8 mouse cellular contexts compared by ENCODE assay signal in genomic region chr6:83197345-83198004, GRCm38 (mm10). TPM values are rescaled to one million over a fixed set of nuclear protein-coding genes. Genes with fewer than 3 reads are reported as not detected.
DNase-seq lines count a peak whose midpoint lies in the region; ATAC-seq and TF ChIP-seq lines count a peak whose summit lies in the region.

No protein-coding gene starts in this region.

- peaks cover 66% of the 10 kb centered on the region for H3K36me3 ChIP-seq in lung, embryonic 16.5 days (ENCODE audit: control insufficient read depth, insufficient read depth, low read length)
- H3K36me3 ChIP-seq in forebrain, embryonic 14.5 days (ENCODE audit: control insufficient read depth, insufficient read depth, low read length): peaks cover 85% of the 10 kb centered on the region
- H3K36me3 ChIP-seq in kidney, postnatal 0 days (ENCODE audit: insufficient read depth, low read length): peaks cover 73% of the 10 kb centered on the region

- peak; percentile 42 for TF ChIP-seq CTCF in kidney, postnatal 0 days (IDR thresholded peaks at IDR 0.05; ENCODE audit: low read depth)

- no peak overlapping the region for H3K4me3 ChIP-seq in lung, embryonic 16.5 days (ENCODE audit: low read length)
- H3K4me3 ChIP-seq in forebrain, embryonic 14.5 days (ENCODE audit: low read depth, low read length): no peak overlapping the region
- H3K4me3 ChIP-seq in kidney, postnatal 0 days (replicated peaks; ENCODE audit: low read depth, low read length): no peak overlapping the region

- 50% methylated on average over 15 of the region's 15 CpGs for WGBS in lung, embryonic 16.5 days
- 48% methylated on average over 15 of the region's 15 CpGs for WGBS in forebrain, embryonic 14.5 days
- 51% methylated on average over 15 of the region's 15 CpGs for WGBS in kidney, postnatal 0 days

- H3K27me3 ChIP-seq in lung, embryonic 16.5 days (ENCODE audit: control insufficient read depth, insufficient read depth, low read depth, low read length): no peaks in the 10 kb centered on the region
- H3K27me3 ChIP-seq in forebrain, embryonic 14.5 days (replicated peaks; ENCODE audit: control insufficient read depth, insufficient read depth, low read length): no peaks in the 10 kb centered on the region
- H3K27me3 ChIP-seq in kidney, postnatal 0 days (ENCODE audit: insufficient read depth, low read length): no peaks in the 10 kb centered on the region

- H3K9me3 ChIP-seq in lung, embryonic 16.5 days (ENCODE audit: control insufficient read depth, low read length): no peaks in the 10 kb centered on the region
- no peaks in the 10 kb centered on the region for H3K9me3 ChIP-seq in forebrain, embryonic 14.5 days (replicated peaks; ENCODE audit: control insufficient read depth, low read length)
- no peaks in the 10 kb centered on the region for H3K9me3 ChIP-seq in kidney, postnatal 0 days (replicated peaks; ENCODE audit: low read length)

- H3K9ac ChIP-seq in lung, embryonic 16.5 days (ENCODE audit: low read length): no peak overlapping the region
- H3K9ac ChIP-seq in forebrain, embryonic 14.5 days (ENCODE audit: low read length): no peak overlapping the region
- H3K9ac ChIP-seq in kidney, postnatal 0 days (ENCODE audit: low read depth, low read length): no peak overlapping the region

- ATAC-seq in lung, embryonic 16.5 days (ENCODE audit: low read depth): peak; percentile 49; the same call in 1 of the 2 replicates
- ATAC-seq in forebrain, embryonic 14.5 days: peak; percentile 33; the same call in 1 of the 2 replicates
- ATAC-seq in kidney, postnatal 0 days (replicated peaks; ENCODE audit: low FRiP score, low read depth): peak; percentile 22; the same call in 1 of the 2 replicates
- 0 out of 2 replicates have a peak, but pooled peaks have one; percentile 26 for ATAC-seq in megakaryocyte progenitor cell, adult 5-6 weeks (replicated peaks; ENCODE audit: poor library complexity)

- H3K4me1 ChIP-seq in lung, embryonic 16.5 days (replicated peaks; ENCODE audit: control insufficient read depth, insufficient read depth, low read length): no peaks in the 10 kb centered on the region
- H3K4me1 ChIP-seq in forebrain, embryonic 14.5 days (ENCODE audit: control insufficient read depth, insufficient read depth, low read length): no peaks in the 10 kb centered on the region
- no peaks in the 10 kb centered on the region for H3K4me1 ChIP-seq in kidney, postnatal 0 days (replicated peaks; ENCODE audit: insufficient read depth, low read length)

- no peak overlapping the region for H3K27ac ChIP-seq in lung, embryonic 16.5 days (ENCODE audit: low read length)
- no peak overlapping the region for H3K27ac ChIP-seq in forebrain, embryonic 14.5 days (ENCODE audit: low read depth, low read length)
- no peak overlapping the region for H3K27ac ChIP-seq in kidney, postnatal 0 days

- H3K4me2 ChIP-seq in lung, embryonic 16.5 days (ENCODE audit: low read depth, low read length): no peak overlapping the region
- H3K4me2 ChIP-seq in forebrain, embryonic 14.5 days (ENCODE audit: low read length): no peak overlapping the region
- H3K4me2 ChIP-seq in kidney, postnatal 0 days (ENCODE audit: low read length): no peak overlapping the region

- no peak for DNase-seq in lung, postnatal 25 days (ENCODE audit: low spot score)
- peak; percentile 89 for DNase-seq in brain, adult 2 months (ENCODE audit: low read depth, low spot score)
- DNase-seq in forebrain, embryonic 14.5 days (ENCODE audit: low spot score): peak; percentile 51
- peak; percentile 25 for DNase-seq in kidney, postnatal 0 days (ENCODE audit: low spot score)
- no peak for DNase-seq in thymus, postnatal 0 days (ENCODE audit: low spot score)
- no peak for DNase-seq in adipocyte (ENCODE audit: low spot score)

RNA-seq across cellular contexts. Expression of gene Slc4a5, which starts 22.2 kb away (rescaled TPM):
- 2.1 and 3.1 TPM in 2 replicates for polyA plus RNA-seq in lung, embryonic 16.5 days (2015; fragmentation: Nextera tagmentation; extraction: Ambion mirVana)
- 0.63 and 0.78 TPM in 2 replicates for polyA plus RNA-seq in forebrain, embryonic 14.5 days (2014; fragmentation: Nextera tagmentation; extraction: Ambion mirVana)
- 0.69 and 0.86 TPM in 2 replicates for polyA plus RNA-seq in kidney, postnatal 0 days (2015; fragmentation: Nextera tagmentation; extraction: Ambion mirVana)
- 0.10 TPM in 1 of 2 replicates, not detected in the other for total RNA-seq in megakaryocyte progenitor cell, adult 5-6 weeks (2015)
- total RNA-seq in megakaryocyte progenitor cell, adult 5-6 weeks (2017): under 0.01 TPM in 1 of 2 replicates, not detected in the other
- polyA plus RNA-seq in thymus, postnatal 0 days (2015; fragmentation: Nextera tagmentation; extraction: Ambion mirVana): 0.07 and 0.17 TPM in 2 replicates

RNA-seq across cellular contexts. Expression of gene Dctn1, which starts 31.8 kb away (rescaled TPM):
- 94.5 and 95.6 TPM in 2 replicates for polyA plus RNA-seq in lung, embryonic 16.5 days (2015; fragmentation: Nextera tagmentation; extraction: Ambion mirVana)
- 101 and 133 TPM in 2 replicates for polyA plus RNA-seq in forebrain, embryonic 14.5 days (2014; fragmentation: Nextera tagmentation; extraction: Ambion mirVana)
- polyA plus RNA-seq in kidney, postnatal 0 days (2015; fragmentation: Nextera tagmentation; extraction: Ambion mirVana): 62.2 and 68.2 TPM in 2 replicates
- 50.8 and 51.4 TPM in 2 replicates for total RNA-seq in megakaryocyte progenitor cell, adult 5-6 weeks (2015)
- 85.9 and 86.2 TPM in 2 replicates for total RNA-seq in megakaryocyte progenitor cell, adult 5-6 weeks (2017)
- polyA plus RNA-seq in thymus, postnatal 0 days (2015; fragmentation: Nextera tagmentation; extraction: Ambion mirVana): 62.8 and 64.5 TPM in 2 replicates

RNA-seq across cellular contexts. Expression of gene 1700003E16Rik, which starts 41.3 kb away (rescaled TPM):
- polyA plus RNA-seq in lung, embryonic 16.5 days (2015; fragmentation: Nextera tagmentation; extraction: Ambion mirVana): 11.9 and 15.3 TPM in 2 replicates
- 5.8 and 7.5 TPM in 2 replicates for polyA plus RNA-seq in forebrain, embryonic 14.5 days (2014; fragmentation: Nextera tagmentation; extraction: Ambion mirVana)
- polyA plus RNA-seq in kidney, postnatal 0 days (2015; fragmentation: Nextera tagmentation; extraction: Ambion mirVana): 1.3 and 1.6 TPM in 2 replicates
- not detected in 2 replicates for total RNA-seq in megakaryocyte progenitor cell, adult 5-6 weeks (2015)
- total RNA-seq in megakaryocyte progenitor cell, adult 5-6 weeks (2017): not detected in 2 replicates
- polyA plus RNA-seq in thymus, postnatal 0 days (2015; fragmentation: Nextera tagmentation; extraction: Ambion mirVana): 0.21 and 0.44 TPM in 2 replicates

RNA-seq across cellular contexts. Expression of gene Wdr54, which starts 41.3 kb away (rescaled TPM):
- polyA plus RNA-seq in lung, embryonic 16.5 days (2015; fragmentation: Nextera tagmentation; extraction: Ambion mirVana): 7.2 and 7.6 TPM in 2 replicates
- polyA plus RNA-seq in forebrain, embryonic 14.5 days (2014; fragmentation: Nextera tagmentation; extraction: Ambion mirVana): 20.6 and 23.9 TPM in 2 replicates
- 3.5 and 4.2 TPM in 2 replicates for polyA plus RNA-seq in kidney, postnatal 0 days (2015; fragmentation: Nextera tagmentation; extraction: Ambion mirVana)
- 0.57 TPM in 1 of 2 replicates, not detected in the other for total RNA-seq in megakaryocyte progenitor cell, adult 5-6 weeks (2015)
- under 0.01 and 0.14 TPM in 2 replicates for total RNA-seq in megakaryocyte progenitor cell, adult 5-6 weeks (2017)
- polyA plus RNA-seq in thymus, postnatal 0 days (2015; fragmentation: Nextera tagmentation; extraction: Ambion mirVana): 0.67 and 0.95 TPM in 2 replicates

Comparison
In these comparisons a context has a peak if more than half of its experiments do, and no peak if none do; other contexts are left out.
1. DNase-seq: peak in brain, adult 2 months (single experiment), forebrain, embryonic 14.5 days (single experiment) and kidney, postnatal 0 days (single experiment); none in lung, postnatal 25 days (single experiment), thymus, postnatal 0 days (single experiment) and adipocyte (single experiment).
2. Peak in every context shown above with its lines, with median percentiles within 50 percentile points of each other: ATAC-seq.